Mouse (Mus musculus) limb, embryonic 15.5 days (tissue): ENCODE results near the gene Tpst2. TPM values are rescaled to one million over a fixed set of nuclear protein-coding genes. Genes with fewer than 3 reads are reported as not detected.

Experiments
- ATAC-seq: fragments of 200-750 bp; cut with Nextera tagmentation; 2 replicates; pipeline ENCODE4 v1.8.0; 2017; ENCODE audit warnings: low read depth, moderate TSS enrichment; ENCODE audit not compliant: insufficient number of reproducible peaks, low FRiP score, low TSS enrichment
- H3K27ac ChIP-seq: fragments of 300-500 bp; sonication (generic); 2 replicates; pipeline ENCODE4 v1.5.1; 2015; ENCODE audit warnings: moderate library complexity, mild to moderate bottlenecking, inconsistent platforms
- H3K27me3 ChIP-seq: fragments of 300-500 bp; sonication (generic); 2 replicates; pipeline ENCODE4 v1.6.1; 2015; ENCODE audit warnings: inconsistent platforms
- H3K36me3 ChIP-seq: fragments of 300-500 bp; sonication (generic); 2 replicates; pipeline ENCODE4 v1.6.1; 2015; ENCODE audit warnings: inconsistent platforms
- H3K4me1 ChIP-seq: fragments of 300-500 bp; sonication (generic); 2 replicates; pipeline ENCODE4 v1.6.1; 2015; ENCODE audit warnings: inconsistent platforms
- H3K4me2 ChIP-seq: fragments of 300-500 bp; sonication (generic); 2 replicates; pipeline ENCODE4 v1.6.1; 2015; ENCODE audit warnings: mild to moderate bottlenecking, inconsistent platforms
- H3K4me3 ChIP-seq: fragments of 300-500 bp; sonication (generic); 2 replicates; pipeline ENCODE4 v1.5.1; 2015; ENCODE audit warnings: mild to moderate bottlenecking, inconsistent platforms
- H3K9ac ChIP-seq: fragments of 300-500 bp; sonication (generic); 2 replicates; pipeline ENCODE4 v1.6.1; 2015; ENCODE audit warnings: inconsistent platforms
- H3K9me3 ChIP-seq: fragments of 300-500 bp; sonication (generic); 2 replicates; pipeline ENCODE4 v1.6.1; 2016; ENCODE audit warnings: inconsistent platforms
- WGBS: fragments of 180-500 bp; shearing (Covaris S2); methylation state at CpG from one replicate; pipeline ENCODE4 v1.1.7; 2015; 5-methylcytosine and 5-hydroxymethylcytosine counted together
- polyA plus RNA-seq: library from polyadenylated mRNA; unstranded; fragments of >200 nt; fragmentation: Nextera tagmentation; extraction: Ambion mirVana; gene quantifications from 2 replicates; pipeline ENCODE4 v1.2.1, GENCODE M21; 2015

Tpst2 gene
- polyA plus RNA-seq, 1 experiment from 2014 or later, result 51.2 TPM

GRCm38 (mm10) chr5:112349169-112349568 is 72.7 kb downstream of the Tpst2 start:
- Histone ChIP-seq H3K9me3 (no peaks in the 10 kb centered on the region), H3K4me1 (peaks cover 14% of the 10 kb centered on the region), H3K9ac (no peak overlapping the region), H3K27ac (no peak overlapping the region), H3K4me2 (no peak overlapping the region), H3K27me3 (no peaks in the 10 kb centered on the region), H3K4me3 (no peak overlapping the region), H3K36me3 (peaks cover 74% of the 10 kb centered on the region)
- WGBS, result 95% methylated on average over 8 of the region's 8 CpGs
- no peak for ATAC-seq

DNA sequence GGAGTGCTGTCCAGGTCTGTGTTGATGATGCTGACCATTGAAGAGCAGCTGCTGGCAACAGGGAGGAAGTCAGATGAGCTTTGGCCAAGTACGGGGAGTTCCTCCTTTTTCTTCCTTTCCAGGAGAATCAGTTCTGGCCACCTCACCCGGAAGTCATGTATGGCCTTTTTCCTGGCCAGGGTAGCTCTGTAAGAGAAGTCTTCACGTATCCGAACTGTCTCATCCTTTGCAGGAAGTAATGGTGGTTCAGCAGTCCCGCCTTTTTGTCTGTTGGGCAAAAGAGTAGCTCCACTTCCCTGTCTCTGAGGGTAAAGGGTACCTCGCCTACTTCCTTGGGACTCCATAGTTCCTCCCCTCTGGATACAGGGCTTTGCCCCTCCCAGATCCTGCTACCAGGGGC is 79.0 kb downstream of the Tpst2 start:
- Histone ChIP-seq H3K36me3 (peaks cover 71% of the 10 kb centered on the region), H3K4me2 (no peak overlapping the region), H3K9ac (no peak overlapping the region), H3K27ac (no peak overlapping the region), H3K4me1 (no peaks in the 10 kb centered on the region), H3K4me3 (no peak overlapping the region), H3K9me3 (no peaks in the 10 kb centered on the region), H3K27me3 (no peaks in the 10 kb centered on the region)
- 87% methylated on average over 6 of the region's 6 CpGs for WGBS
- ATAC-seq, result no peak

DNA sequence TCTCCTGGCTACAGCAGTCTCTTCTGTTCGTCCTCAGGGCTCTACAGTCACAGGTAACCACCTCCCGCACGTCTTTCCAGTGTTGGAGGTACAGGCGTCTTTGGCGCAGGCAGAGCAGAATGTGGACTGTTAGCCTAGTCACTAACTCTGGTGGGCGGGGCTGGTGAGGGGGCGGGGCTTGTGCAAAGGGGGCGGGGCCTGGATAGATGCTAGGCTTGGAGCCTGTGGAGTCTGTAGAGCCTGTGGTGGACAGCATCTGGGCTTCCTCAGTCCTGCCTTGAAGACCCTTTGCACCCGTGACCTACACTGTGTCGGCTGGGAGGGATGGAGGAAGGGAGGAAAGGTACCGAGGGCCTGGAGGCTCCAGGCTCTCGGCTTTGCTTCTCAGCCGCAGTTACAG is 79.4 kb downstream of the Tpst2 start, which contains the start of gene Gm6583:
Gene Gm6583, minus strand, starts transcription at position 124 of the 400 bp plus-strand sequence.
- no peaks in the 10 kb centered on the region for H3K4me1 ChIP-seq
- H3K27ac ChIP-seq, result no peak within 1 kb of the TSS
- no peak within 1 kb of the TSS for H3K4me2 ChIP-seq
- peaks cover 67% of the 10 kb centered on the region for H3K36me3 ChIP-seq
- no peak within 1 kb of the TSS for H3K4me3 ChIP-seq
- H3K27me3 ChIP-seq, result no peaks in the 10 kb centered on the region
- no peak for ATAC-seq
- WGBS, result 62% methylated on average over 13 of the region's 13 CpGs
- no peaks in the 10 kb centered on the region for H3K9me3 ChIP-seq
- no peak within 1 kb of the TSS for H3K9ac ChIP-seq

- ATAC-seq, result no peak
Measured at GRCm38 (mm10) chr5:112356322-112356721, 79.8 kb downstream of the Tpst2 start.

DNA sequence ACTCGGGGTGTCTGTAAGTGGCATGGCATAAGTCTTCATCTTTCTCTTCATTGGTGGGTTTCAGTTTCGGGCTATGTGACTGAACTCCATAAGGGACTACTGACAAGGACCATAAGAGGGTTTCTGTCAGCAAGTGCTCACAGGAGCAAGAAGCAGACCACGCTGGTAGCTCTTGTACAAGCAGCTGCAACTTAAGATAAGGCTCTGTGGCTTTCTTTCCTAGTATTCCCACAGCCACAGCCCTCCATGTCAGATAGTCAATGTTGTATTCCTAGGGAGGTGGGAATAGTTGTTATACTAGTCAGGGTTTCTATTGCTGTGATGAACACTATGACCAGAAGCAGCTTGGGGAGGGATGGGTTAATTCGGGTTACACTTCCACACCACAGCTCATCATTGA is 83.0 kb downstream of the Tpst2 start:
- H3K4me1 ChIP-seq, result 0 out of 2 replicates have a peak, but pooled peaks cover 7% of the 10 kb centered on the region
- no peaks in the 10 kb centered on the region for H3K9me3 ChIP-seq

More at GRCm38 (mm10) chr5:112356322-112356721, 79.8 kb downstream of the Tpst2 start:
- Histone ChIP-seq H3K4me2 (no peak overlapping the region), H3K9me3 (no peaks in the 10 kb centered on the region), H3K4me1 (no peaks in the 10 kb centered on the region), H3K27me3 (no peaks in the 10 kb centered on the region), H3K4me3 (no peak overlapping the region), H3K36me3 (peaks cover 63% of the 10 kb centered on the region), H3K9ac (no peak overlapping the region), H3K27ac (no peak overlapping the region)
- WGBS, result 91% methylated on average over 9 of the region's 9 CpGs

GRCm38 (mm10) chr5:112360077-112360476 is 83.6 kb downstream of the Tpst2 start:
- Histone ChIP-seq H3K36me3 (peaks cover 53% of the 10 kb centered on the region), H3K27me3 (no peaks in the 10 kb centered on the region), H3K4me3 (no peak overlapping the region), H3K9me3 (no peaks in the 10 kb centered on the region), H3K4me1 (peaks cover 7% of the 10 kb centered on the region; the same call in 1 of the 2 replicates), H3K27ac (no peak overlapping the region), H3K4me2 (no peak overlapping the region), H3K9ac (no peak overlapping the region)
- ATAC-seq, result no peak
- 75% methylated on average over 3 of the region's 3 CpGs for WGBS

More for the DNA sequence above, 83.0 kb downstream of the Tpst2 start:
- 79% methylated on average over 4 of the region's 4 CpGs for WGBS
- Histone ChIP-seq H3K4me2 (no peak overlapping the region), H3K4me3 (no peak overlapping the region), H3K27me3 (no peaks in the 10 kb centered on the region), H3K9ac (no peak overlapping the region), H3K36me3 (peaks cover 53% of the 10 kb centered on the region), H3K27ac (no peak overlapping the region)
- no peak for ATAC-seq

GRCm38 (mm10) chr5:112364184-112364797 is 87.8 kb downstream of the Tpst2 start:
- WGBS, result 33% methylated on average over 10 of the region's 10 CpGs
- Histone ChIP-seq H3K27ac (0 out of 2 replicates have a peak overlapping the region, but pooled peaks have one; percentile 18), H3K27me3 (no peaks in the 10 kb centered on the region), H3K4me1 (peaks cover 7% of the 10 kb centered on the region; the same call in 1 of the 2 replicates), H3K4me3 (no peak overlapping the region), H3K9ac (no peak overlapping the region), H3K36me3 (peaks cover 56% of the 10 kb centered on the region), H3K9me3 (no peaks in the 10 kb centered on the region), H3K4me2 (no peak overlapping the region)
- ATAC-seq, result peak; percentile 38

Other genes with a start within 250 kb of the Tpst2 start
- 1.5 and 1.6 TPM in 2 replicates for gene Cryba4, start 24.2 kb upstream of the Tpst2 start, polyA plus RNA-seq
- 2.6 and 3.6 TPM in 2 replicates for gene Crybb1, start 20.9 kb upstream of the Tpst2 start, polyA plus RNA-seq
- gene Tfip11, start 49.7 kb downstream of the Tpst2 start, polyA plus RNA-seq, result 28.3 and 28.7 TPM in 2 replicates
- gene Srrd, start 66.3 kb downstream of the Tpst2 start, polyA plus RNA-seq, result 32.6 and 37.8 TPM in 2 replicates
- gene Hps4, start 66.4 kb downstream of the Tpst2 start, polyA plus RNA-seq, result 32.5 and 34.8 TPM in 2 replicates
- gene Gm6583, start 79.3 kb downstream of the Tpst2 start, polyA plus RNA-seq, result 0.20 and 0.33 TPM in 2 replicates
- gene Asphd2, start 118.2 kb downstream of the Tpst2 start, polyA plus RNA-seq, result 13.0 and 18.5 TPM in 2 replicates
- 0.08 TPM in 1 of 2 replicates, not detected in the other for gene Gm6588, start 172.7 kb downstream of the Tpst2 start, polyA plus RNA-seq